Mouse (Mus musculus) limb, embryonic 11.5 days (tissue): ENCODE measurements around the gene 1700001K19Rik. TPM values are rescaled to one million over a fixed set of nuclear protein-coding genes. Genes with fewer than 3 reads are reported as not detected.

Experiments used
- ATAC-seq: fragments of 200-750 bp; cut with Nextera tagmentation; 2 replicates; pipeline ENCODE4 v1.8.0; 2017; ENCODE audit warnings: low read depth; ENCODE audit not compliant: insufficient number of reproducible peaks, low FRiP score, low TSS enrichment
- DNase-seq: peaks from one replicate; pipeline ENCODE4 v3.0.0-alpha.2; 2015; ENCODE audit warnings: low spot score
- H3K27ac ChIP-seq: fragments of 300-500 bp; sonication (generic); replicated peaks from 2 replicates; pipeline ENCODE4 v1.5.1; 2014; ENCODE audit warnings: low read depth, mild to moderate bottlenecking, low read length
- H3K27me3 ChIP-seq: fragments of 300-500 bp; sonication (generic); 2 replicates; pipeline ENCODE4 v1.6.1; 2014; ENCODE audit warnings: mild to moderate bottlenecking, low read length, mixed read lengths; ENCODE audit not compliant: control insufficient read depth, insufficient read depth
- H3K36me3 ChIP-seq: fragments of 300-500 bp; sonication (generic); 2 replicates; pipeline ENCODE4 v1.6.1; 2014; ENCODE audit warnings: mild to moderate bottlenecking, low read length, moderate library complexity, mixed read lengths; ENCODE audit not compliant: control insufficient read depth, insufficient read depth
- H3K4me1 ChIP-seq: fragments of 300-500 bp; sonication (generic); 2 replicates; pipeline ENCODE4 v1.6.1; 2014; ENCODE audit warnings: low read length, mixed read lengths; ENCODE audit not compliant: control insufficient read depth, insufficient read depth
- H3K4me2 ChIP-seq: fragments of 300-500 bp; sonication (generic); 2 replicates; pipeline ENCODE4 v1.6.1; 2014; ENCODE audit warnings: low read depth, mild to moderate bottlenecking, moderate library complexity; ENCODE audit not compliant: severe bottlenecking
- H3K4me3 ChIP-seq: fragments of 300-500 bp; sonication (generic); 2 replicates; pipeline ENCODE4 v1.5.1; 2014; ENCODE audit warnings: low read depth, low read length
- H3K9ac ChIP-seq: fragments of 300-500 bp; sonication (generic); 2 replicates; pipeline ENCODE4 v1.6.1; 2014; ENCODE audit warnings: mild to moderate bottlenecking, low read length
- H3K9me3 ChIP-seq: fragments of 300-500 bp; sonication (generic); 2 replicates; pipeline ENCODE4 v1.6.1; 2016; ENCODE audit warnings: low read length; ENCODE audit not compliant: control insufficient read depth
- whole genome bisulfite sequencing: fragments of 180-500 bp; shearing (Covaris S2); extraction: QIAGEN DNeasy Blood & Tissue Kit; methylation state at CpG from one replicate; pipeline ENCODE4 v1.1.7; 2014; 5-methylcytosine and 5-hydroxymethylcytosine counted together
- microRNA-seq: library from miRNA; unstranded; fragments of <30 nt; microRNA quantifications from one replicate; pipeline ENCODE4, GENCODE M21; 2016
- polyA plus RNA-seq: library from polyadenylated mRNA; unstranded; fragments of >200 nt; fragmentation: Nextera tagmentation; extraction: Ambion mirVana; gene quantifications from 2 replicates; pipeline ENCODE4 v1.2.1, GENCODE M21; 2014

1700001K19Rik gene
- polyA plus RNA-seq, 1 experiment from 2014 or later = 0.27 TPM

DNA sequence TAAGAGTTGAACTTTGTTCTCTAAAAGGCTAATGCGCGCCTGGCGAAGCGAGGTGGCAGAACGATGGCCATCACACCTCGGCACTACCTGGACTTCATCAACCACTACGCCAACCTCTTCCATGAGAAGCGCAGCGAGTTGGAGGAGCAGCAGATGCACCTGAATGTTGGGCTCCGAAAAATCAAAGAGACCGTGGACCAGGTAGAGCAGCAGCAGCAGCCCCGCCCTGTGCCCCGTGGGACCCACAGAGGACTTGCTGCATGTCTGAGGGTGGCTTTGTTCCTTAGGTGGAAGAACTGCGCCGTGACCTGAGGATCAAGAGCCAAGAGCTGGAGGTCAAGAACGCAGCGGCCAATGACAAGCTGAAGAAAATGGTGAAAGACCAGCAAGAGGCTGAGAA lies 31.0 kb downstream of the 1700001K19Rik start:
- DNase-seq (no peak), ATAC-seq (no peak)
- WGBS = 98% methylated on average over 17 of the region's 17 CpGs
- Histone ChIP-seq H3K4me3 (no peak overlapping the region), H3K4me2 (no peak overlapping the region), H3K9me3 (no peaks in the 10 kb centered on the region), H3K4me1 (no peaks in the 10 kb centered on the region), H3K36me3 (peaks cover 59% of the 10 kb centered on the region), H3K27ac (no peak overlapping the region), H3K9ac (no peak overlapping the region), H3K27me3 (no peaks in the 10 kb centered on the region)

DNA sequence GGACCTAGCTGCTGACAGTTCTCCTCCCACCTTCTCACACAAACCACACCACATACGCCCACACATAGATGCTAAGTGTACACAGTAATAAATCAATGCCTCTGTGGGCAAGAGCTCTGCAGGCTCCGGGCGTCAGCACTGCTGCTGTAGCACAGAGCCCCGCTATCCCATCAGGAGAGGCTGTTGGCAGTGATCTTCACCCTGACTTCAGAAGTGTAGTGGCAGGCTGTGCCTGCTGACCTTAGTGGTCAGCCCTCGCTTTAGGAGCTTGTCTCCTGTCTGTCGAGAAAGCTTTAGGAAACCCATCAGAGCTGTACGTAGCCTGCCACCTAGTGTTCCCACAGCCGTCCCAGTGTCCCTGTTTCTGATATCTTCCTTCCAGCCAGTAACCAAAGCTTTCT lies 32.2 kb downstream of the 1700001K19Rik start:
- peaks cover 52% of the 10 kb centered on the region for H3K36me3 ChIP-seq
- H3K9me3 ChIP-seq = no peaks in the 10 kb centered on the region
- H3K9ac ChIP-seq = no peak overlapping the region
- H3K4me3 ChIP-seq = no peak overlapping the region
- H3K27me3 ChIP-seq = no peaks in the 10 kb centered on the region
- no peak overlapping the region for H3K4me2 ChIP-seq
- WGBS = 82% methylated on average over 8 of the region's 8 CpGs
- no peak for DNase-seq
- no peak overlapping the region for H3K27ac ChIP-seq
- no peak for ATAC-seq
- H3K4me1 ChIP-seq = no peaks in the 10 kb centered on the region

DNA sequence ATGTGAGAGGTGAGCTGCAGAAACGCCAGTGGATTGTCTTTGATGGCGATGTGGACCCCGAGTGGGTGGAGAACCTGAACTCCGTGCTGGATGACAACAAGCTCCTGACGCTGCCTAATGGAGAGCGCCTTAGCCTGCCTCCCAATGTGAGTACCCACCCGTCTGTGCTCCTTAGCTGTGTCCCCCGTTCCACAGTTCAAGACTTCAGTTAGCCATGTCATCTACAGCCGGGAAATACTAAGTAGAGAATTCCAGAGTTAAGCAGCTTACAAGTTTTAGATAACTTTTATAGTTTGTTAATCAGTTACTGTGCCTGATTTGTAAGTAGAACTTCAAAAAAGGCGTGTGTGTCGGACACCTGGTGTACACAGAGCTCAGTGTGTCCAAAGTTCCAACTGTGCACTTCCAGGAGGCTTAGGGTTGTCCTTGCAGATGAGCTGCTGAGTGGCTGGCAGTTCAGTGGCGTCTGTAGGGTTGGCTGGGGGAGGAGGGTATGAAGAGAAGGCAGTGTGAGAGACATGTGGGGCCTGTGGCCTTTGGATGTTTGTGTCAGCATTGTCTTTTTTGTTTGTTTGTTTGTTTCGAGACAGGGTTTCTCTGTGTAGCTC lies 44.8 kb downstream of the 1700001K19Rik start:
- Histone ChIP-seq H3K9me3 (no peaks in the 10 kb centered on the region), H3K27ac (no peak overlapping the region), H3K4me2 (no peak overlapping the region), H3K27me3 (no peaks in the 10 kb centered on the region), H3K4me1 (no peaks in the 10 kb centered on the region), H3K4me3 (no peak overlapping the region), H3K9ac (no peak overlapping the region), H3K36me3 (peaks cover 66% of the 10 kb centered on the region)
- DNase-seq (no peak), ATAC-seq (no peak)
- 93% methylated on average over 13 of the region's 13 CpGs for WGBS

DNA sequence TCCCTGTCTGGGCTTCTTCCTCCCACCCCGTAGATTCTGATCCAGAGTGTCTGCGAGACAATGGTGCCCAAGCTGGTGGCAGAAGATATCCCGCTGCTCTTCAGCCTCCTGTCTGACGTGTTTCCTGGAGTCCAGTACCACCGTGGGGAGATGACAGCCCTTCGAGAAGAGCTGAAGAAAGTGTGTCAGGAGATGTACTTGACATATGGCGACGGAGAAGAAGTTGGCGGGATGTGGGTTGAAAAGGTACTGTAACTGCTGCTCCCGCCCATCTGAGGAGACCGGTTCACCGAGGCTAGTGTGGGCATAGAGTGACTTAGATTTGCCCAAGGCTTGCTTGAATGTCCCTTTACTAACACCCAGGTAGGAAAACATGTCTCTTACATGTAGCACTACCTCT lies 46.1 kb downstream of the 1700001K19Rik start:
- no peak overlapping the region for H3K4me2 ChIP-seq

DNA sequence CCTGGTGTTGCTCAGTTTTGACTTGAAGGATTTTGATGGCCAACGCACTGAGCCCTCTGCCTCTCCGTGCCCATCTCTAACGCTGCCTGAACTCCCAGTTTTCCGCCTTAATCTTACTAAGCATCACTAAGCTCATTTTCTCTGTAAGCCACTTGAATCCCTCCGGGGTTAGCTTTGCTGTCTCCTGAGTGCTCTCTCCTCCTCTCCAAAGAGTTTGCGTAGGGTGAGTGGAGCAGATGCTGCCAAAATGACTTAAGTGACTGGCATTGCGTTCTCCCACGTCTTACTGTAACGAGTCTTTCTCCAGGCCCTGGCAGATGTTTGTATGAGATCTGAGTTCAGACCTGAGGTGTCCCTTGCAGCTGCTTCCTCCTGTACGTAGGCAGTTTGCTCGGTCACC lies 52.4 kb downstream of the 1700001K19Rik start:
- DNase-seq (no peak), ATAC-seq (no peak)
- Histone ChIP-seq H3K9me3 (no peaks in the 10 kb centered on the region), H3K36me3 (peaks cover 68% of the 10 kb centered on the region), H3K4me1 (no peaks in the 10 kb centered on the region), H3K9ac (no peak overlapping the region), H3K27me3 (no peaks in the 10 kb centered on the region), H3K27ac (no peak overlapping the region), H3K4me2 (no peak overlapping the region), H3K4me3 (no peak overlapping the region)
- WGBS = 96% methylated on average over 11 of the region's 11 CpGs

More for the DNA sequence above, 46.1 kb downstream of the 1700001K19Rik start:
- ATAC-seq (no peak), DNase-seq (no peak)
- no peaks in the 10 kb centered on the region for H3K27me3 ChIP-seq
- no peak overlapping the region for H3K27ac ChIP-seq
- no peaks in the 10 kb centered on the region for H3K9me3 ChIP-seq
- no peak overlapping the region for H3K9ac ChIP-seq
- peaks cover 69% of the 10 kb centered on the region for H3K36me3 ChIP-seq
- no peak overlapping the region for H3K4me3 ChIP-seq
- 97% methylated on average over 12 of the region's 12 CpGs for WGBS
- no peaks in the 10 kb centered on the region for H3K4me1 ChIP-seq

Small RNAs within 50 kb of the gene (microRNA-seq; reads per million reads assigned to microRNA genes)
- gene Gm27299 = not detected

Other genes with a start within 250 kb of the 1700001K19Rik start
- gene Ppp2r5c, start 235.5 kb downstream of the 1700001K19Rik start, polyA plus RNA-seq = 156 and 158 TPM in 2 replicates
- gene Dync1h1, start 81.2 kb downstream of the 1700001K19Rik start, polyA plus RNA-seq = 67.7 and 70.2 TPM in 2 replicates
- 1,253 and 1,280 TPM in 2 replicates for gene Hsp90aa1, start 20.1 kb upstream of the 1700001K19Rik start, polyA plus RNA-seq
- gene Wdr20, start 55.3 kb upstream of the 1700001K19Rik start, polyA plus RNA-seq = 21.6 and 23.2 TPM in 2 replicates
- 5.9 and 7.1 TPM in 2 replicates for gene Mok, start 158.3 kb upstream of the 1700001K19Rik start, polyA plus RNA-seq
- gene Zfp839, start 167.6 kb upstream of the 1700001K19Rik start, polyA plus RNA-seq = 4.3 and 4.8 TPM in 2 replicates
- 83.2 and 84.8 TPM in 2 replicates for gene Cinp, start 206.5 kb upstream of the 1700001K19Rik start, polyA plus RNA-seq
- 4.2 and 4.9 TPM in 2 replicates for gene Tecpr2, start 206.6 kb upstream of the 1700001K19Rik start, polyA plus RNA-seq